Mouse (Mus musculus) cerebellum, adult 2 months (tissue): ENCODE results near the gene Ccnq.

Experiments used
- CTCF ChIP-seq: fragments of 200-500 bp; IDR thresholded peaks from 2 replicates; pipeline ENCODE4 v1.5.1; 2011; ENCODE audit warnings: low read depth, mild to moderate bottlenecking, control low read depth, low read length, moderate library complexity, borderline replicate concordance; ENCODE audit not compliant: insufficient read depth
- POLR2A ChIP-seq: fragments of 200-500 bp; IDR thresholded peaks from 2 replicates; pipeline ENCODE4 v1.6.1; 2011; ENCODE audit warnings: low read length, control low read depth, borderline replicate concordance; ENCODE audit not compliant: insufficient read depth

DNA sequence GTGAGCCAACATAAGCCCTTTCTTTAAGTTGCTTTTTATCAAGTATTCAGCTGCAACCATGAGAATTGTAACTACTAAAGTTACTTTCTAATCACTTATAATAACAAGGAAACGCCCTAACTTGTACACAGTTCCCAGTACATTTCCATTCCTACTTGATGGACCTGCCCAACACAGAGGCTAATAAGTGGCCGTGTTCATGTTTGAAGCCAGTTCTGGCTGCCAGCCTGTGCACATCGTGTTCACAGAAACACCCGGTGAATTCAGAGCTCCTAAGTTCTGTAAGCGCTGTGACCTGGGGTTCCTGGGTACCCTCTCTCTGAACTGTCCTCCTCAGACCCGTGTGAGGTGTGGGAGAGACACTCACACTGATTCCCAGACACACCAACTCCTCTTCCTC, 13.3 kb upstream of the Ccnq start:
- TF ChIP-seq CTCF (no peak), POLR2A (no peak)
